Mouse (Mus musculus) lung, adult 2 months (tissue): ENCODE data around the gene C6.

Experiments
- CTCF ChIP-seq: fragments of 200-500 bp; IDR thresholded peaks from 2 replicates; pipeline ENCODE4 v1.5.1; 2011; ENCODE audit warnings: mild to moderate bottlenecking, low read length, control low read depth; ENCODE audit not compliant: insufficient read depth
- POLR2A ChIP-seq: fragments of 200-500 bp; IDR thresholded peaks from 2 replicates; pipeline ENCODE4 v1.6.1; 2011; ENCODE audit warnings: low read depth, mild to moderate bottlenecking, control low read depth, low read length, borderline replicate concordance; ENCODE audit errors: extremely low read depth

DNA sequence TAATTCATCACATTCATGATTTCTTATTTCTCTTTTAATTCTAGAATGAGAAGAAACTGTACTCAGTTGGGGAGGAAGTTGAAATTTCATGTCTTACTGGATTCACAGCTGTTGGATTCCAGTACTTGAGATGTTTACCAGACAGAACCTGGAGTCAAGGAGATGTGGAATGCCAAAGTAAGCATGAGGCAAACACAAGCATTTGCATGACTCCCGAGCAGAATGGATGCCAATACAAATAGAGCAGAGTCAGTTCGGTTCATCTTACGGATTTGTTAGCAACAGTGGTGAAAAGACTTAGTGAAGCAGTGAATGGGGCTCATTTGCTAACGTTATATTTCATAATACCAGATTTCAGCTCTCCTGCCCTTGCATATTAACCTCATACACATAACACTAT lies 69.9 kb downstream of the C6 start:
- TF ChIP-seq POLR2A (no peak), CTCF (no peak)
